Mouse (Mus musculus): Measurements from ENCODE around the gene Hs2st1.

- TF ChIP-seq GATA1 (IDR thresholded peaks at IDR 0.05; ENCODE audit: low read length) (no peak), TAL1 (IDR thresholded peaks at IDR 0.05; ENCODE audit: low read length) (no peak)
Measured at GRCm38 (mm10) chr3:144563916-144564315, 6.1 kb downstream of the Hs2st1 start.

Measured in erythroblast, embryonic 14.5 days (primary cell).